Mouse (Mus musculus): ENCODE measurements at regions not wholly inside any gene's neighbourhood (a gene's known extent, or its start where the extent isn't known, plus 50 kb on each side); places are given as distances from the start of the nearest gene placed in this dataset.

DNA sequence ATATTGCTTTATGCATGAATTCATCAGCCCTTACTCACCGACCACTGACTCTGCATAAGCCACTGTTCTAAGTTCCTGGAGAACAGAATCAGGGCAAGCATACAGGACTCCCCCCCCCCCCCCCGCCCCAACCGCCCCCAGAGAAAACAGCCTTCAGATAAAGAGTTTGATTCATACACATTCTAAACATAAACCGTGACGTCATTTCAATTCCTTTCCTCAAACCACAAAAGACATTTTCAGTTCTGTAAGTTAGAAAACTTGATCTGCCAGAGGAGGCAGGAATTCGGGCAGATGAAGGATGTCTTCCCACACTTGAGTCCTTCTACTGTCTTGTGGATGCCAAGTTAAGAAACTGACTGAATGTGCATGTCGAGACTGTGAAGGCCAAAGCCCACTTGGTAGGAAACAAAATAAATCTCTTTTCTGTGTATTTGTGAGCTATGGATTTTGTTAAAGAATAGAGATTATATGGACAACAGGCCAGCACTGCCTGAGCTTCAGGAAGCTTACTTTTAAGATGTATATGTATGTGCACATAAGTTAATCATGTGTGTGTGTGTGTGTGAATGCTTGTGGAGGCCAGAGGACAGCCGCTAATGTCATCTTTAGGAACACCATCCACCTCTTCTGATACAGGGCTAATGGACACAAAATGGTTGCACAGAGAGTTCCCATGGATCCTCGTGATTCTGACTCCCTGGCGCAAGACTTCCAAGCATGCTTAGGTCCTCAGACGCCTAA, 202.4 kb downstream of the Sox4 start:
- no peak for TF ChIP-seq EP300 (IDR thresholded peaks at IDR 0.05; ENCODE audit: low read depth)
- no peak for TF ChIP-seq CTCF (IDR thresholded peaks at IDR 0.05; ENCODE audit: low read depth)
